Mouse (Mus musculus) testis, adult 2 months (tissue): ENCODE measurements around the gene Acox3.

Experiments
- CTCF ChIP-seq: fragments of 200-500 bp; IDR thresholded peaks from 2 replicates; pipeline ENCODE4 v1.5.1; 2012; ENCODE audit warnings: low read depth, mild to moderate bottlenecking, inconsistent platforms, low read length, moderate library complexity; ENCODE audit not compliant: control insufficient read depth, insufficient read depth, insufficient replicate concordance
- POLR2A ChIP-seq: fragments of 200-500 bp; IDR thresholded peaks from 2 replicates; pipeline ENCODE4 v1.6.1; 2012; ENCODE audit warnings: low read depth, mild to moderate bottlenecking, inconsistent platforms, low read length, moderate library complexity; ENCODE audit not compliant: control insufficient read depth

DNA sequence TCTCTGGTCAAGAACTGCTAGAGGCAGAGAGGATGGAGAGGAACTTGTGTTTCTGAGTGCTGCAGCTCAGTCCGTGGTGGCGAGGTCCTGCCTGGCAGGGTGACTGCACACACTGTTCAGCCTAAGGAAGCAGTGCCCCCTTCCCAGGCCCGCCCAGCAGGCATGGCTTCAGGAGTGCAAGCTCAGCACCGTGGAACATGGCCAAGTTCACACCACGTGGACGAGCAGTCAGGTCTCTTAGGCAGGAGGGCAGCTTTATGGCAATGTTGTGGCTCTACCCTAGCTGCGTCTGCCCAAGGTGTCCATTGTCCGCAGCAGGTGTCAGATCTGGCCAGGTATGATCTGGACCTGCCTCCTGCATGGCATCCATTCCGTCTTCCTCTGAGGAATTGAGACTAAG is 28.3 kb downstream of the Acox3 start:
- TF ChIP-seq CTCF (no peak), POLR2A (no peak; the same call in 1 of the 2 replicates)
